Mouse (Mus musculus) stomach, embryonic 14.5 days (tissue): Measurements from ENCODE around the gene Tbc1d22a. TPM values are rescaled to one million over a fixed set of nuclear protein-coding genes. Genes with fewer than 3 reads are reported as not detected.

Experiments
- ATAC-seq: fragments of 200-750 bp; cut with Nextera tagmentation; 2 replicates; pipeline ENCODE4 v1.8.0; 2017; ENCODE audit warnings: low read depth, moderate TSS enrichment; ENCODE audit not compliant: insufficient number of reproducible peaks, insufficient read depth, low FRiP score
- H3K27ac ChIP-seq: fragments of 300-500 bp; sonication (generic); 2 replicates; pipeline ENCODE4 v1.5.1; 2014; ENCODE audit warnings: mild to moderate bottlenecking, low read length, moderate library complexity, mixed read lengths
- H3K27me3 ChIP-seq: fragments of 300-500 bp; sonication (generic); 2 replicates; pipeline ENCODE4 v1.6.1; 2014; ENCODE audit warnings: low read length, control low read depth, mixed read lengths; ENCODE audit not compliant: control insufficient read depth, insufficient read depth
- H3K36me3 ChIP-seq: fragments of 300-500 bp; sonication (generic); 2 replicates; pipeline ENCODE4 v1.6.1; 2014; ENCODE audit warnings: mild to moderate bottlenecking, control low read depth, low read length, moderate library complexity, mixed read lengths; ENCODE audit not compliant: control insufficient read depth, insufficient read depth
- H3K4me1 ChIP-seq: fragments of 300-500 bp; sonication (generic); 2 replicates; pipeline ENCODE4 v1.6.1; 2014; ENCODE audit warnings: low read length, control low read depth, mixed read lengths; ENCODE audit not compliant: control insufficient read depth, insufficient read depth
- H3K4me2 ChIP-seq: fragments of 300-500 bp; sonication (generic); replicated peaks from 2 replicates; pipeline ENCODE4 v1.6.1; 2014; ENCODE audit warnings: low read depth, low read length, control low read depth
- H3K4me3 ChIP-seq: fragments of 300-500 bp; sonication (generic); 2 replicates; pipeline ENCODE4 v1.5.1; 2014; ENCODE audit warnings: low read depth, low read length, control low read depth
- H3K9ac ChIP-seq: fragments of 300-500 bp; sonication (generic); replicated peaks from 2 replicates; pipeline ENCODE4 v1.6.1; 2014; ENCODE audit warnings: low read depth, mild to moderate bottlenecking, control low read depth, low read length, moderate library complexity, mixed read lengths
- H3K9me3 ChIP-seq: fragments of 300-500 bp; sonication (generic); 2 replicates; pipeline ENCODE4 v1.6.1; 2016; ENCODE audit warnings: low read depth, low read length, control low read depth; ENCODE audit not compliant: control insufficient read depth
- WGBS: fragments of 180-500 bp; shearing (Covaris S2); extraction: QIAGEN DNeasy Blood & Tissue Kit; methylation state at CpG from one replicate; pipeline ENCODE4 v1.1.7; 2014; 5-methylcytosine and 5-hydroxymethylcytosine counted together
- polyA plus RNA-seq: library from polyadenylated mRNA; unstranded; fragments of >200 nt; fragmentation: Nextera tagmentation; extraction: Ambion mirVana; gene quantifications from 2 replicates; pipeline ENCODE4 v1.2.1, GENCODE M21; 2014

The Tbc1d22a gene
- polyA plus RNA-seq, 1 experiment from 2014 or later: 9.3 TPM

GRCm38 (mm10) chr15:86331501-86332245, 117.4 kb downstream of the Tbc1d22a start:
- H3K4me3 ChIP-seq: no peak overlapping the region
- no peak overlapping the region for H3K9ac ChIP-seq
- no peak overlapping the region for H3K4me2 ChIP-seq
- H3K27ac ChIP-seq: no peak overlapping the region
- H3K9me3 ChIP-seq: no peaks in the 10 kb centered on the region
- no peak for ATAC-seq
- 69% methylated on average over 8 of the region's 8 CpGs for WGBS
- no peaks in the 10 kb centered on the region for H3K27me3 ChIP-seq
- no peaks in the 10 kb centered on the region for H3K36me3 ChIP-seq
- no peaks in the 10 kb centered on the region for H3K4me1 ChIP-seq

- Histone ChIP-seq H3K36me3 (no peaks in the 10 kb centered on the region), H3K4me1 (no peaks in the 10 kb centered on the region)
Measured at GRCm38 (mm10) chr15:86333176-86333575, 118.9 kb downstream of the Tbc1d22a start.

DNA sequence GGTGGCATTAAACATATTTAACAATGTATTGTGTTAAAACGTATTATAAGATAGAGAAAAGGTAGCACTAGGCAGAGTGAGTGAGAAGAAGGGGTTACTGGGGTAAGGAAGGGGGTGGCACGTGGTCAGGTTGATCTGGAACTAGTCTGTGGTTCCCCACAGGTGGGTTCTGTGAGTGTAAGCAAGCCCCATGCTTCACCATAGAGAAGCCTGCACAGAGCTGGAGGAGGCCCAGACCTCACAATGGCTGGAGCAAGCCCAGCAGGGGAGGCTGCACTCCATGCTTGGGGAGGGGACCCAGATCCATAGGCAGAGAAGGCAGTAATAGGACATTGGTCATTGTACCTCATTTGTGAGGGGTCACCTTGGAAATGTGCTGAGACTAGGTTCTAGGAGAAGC, 119.3 kb downstream of the Tbc1d22a start:
- Histone ChIP-seq H3K9me3 (no peaks in the 10 kb centered on the region), H3K36me3 (no peaks in the 10 kb centered on the region), H3K4me1 (no peaks in the 10 kb centered on the region), H3K9ac (no peak overlapping the region), H3K4me3 (no peak overlapping the region), H3K27me3 (no peaks in the 10 kb centered on the region), H3K27ac (no peak overlapping the region), H3K4me2 (no peak overlapping the region)
- ATAC-seq: no peak
- 73% methylated on average over 2 of the region's 2 CpGs for WGBS

More at GRCm38 (mm10) chr15:86333176-86333575, 118.9 kb downstream of the Tbc1d22a start:
- WGBS: 90% methylated on average over 4 of the region's 4 CpGs
- Histone ChIP-seq H3K4me3 (no peak overlapping the region), H3K4me2 (no peak overlapping the region), H3K9ac (no peak overlapping the region), H3K27ac (no peak overlapping the region), H3K27me3 (no peaks in the 10 kb centered on the region), H3K9me3 (no peaks in the 10 kb centered on the region)
- no peak for ATAC-seq

DNA sequence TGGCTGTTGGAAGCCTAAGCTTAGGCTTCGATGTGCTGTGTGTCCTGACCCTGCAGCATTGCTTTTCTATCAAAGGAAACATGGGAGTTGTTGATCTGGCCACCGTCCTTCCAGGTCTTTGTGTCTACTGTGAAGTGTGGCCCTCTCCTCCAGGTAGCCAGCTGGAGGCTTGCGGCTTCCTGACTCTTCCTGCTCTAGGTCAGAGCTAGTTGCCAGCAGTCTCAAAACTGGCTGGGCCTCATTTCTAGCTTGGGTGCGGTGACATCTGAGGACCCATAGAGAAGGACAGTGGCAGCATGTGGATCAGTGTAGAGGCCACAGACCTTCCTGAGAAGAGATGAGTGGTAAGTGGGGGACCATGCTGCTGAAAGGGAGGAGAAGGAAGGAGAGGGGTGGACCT, 120.0 kb downstream of the Tbc1d22a start:
- no peaks in the 10 kb centered on the region for H3K4me1 ChIP-seq
- H3K27me3 ChIP-seq: no peaks in the 10 kb centered on the region
- H3K27ac ChIP-seq: no peak overlapping the region
- no peak overlapping the region for H3K4me3 ChIP-seq
- WGBS: 90% methylated on average over 4 of the region's 4 CpGs
- no peaks in the 10 kb centered on the region for H3K36me3 ChIP-seq
- no peak overlapping the region for H3K4me2 ChIP-seq
- no peak overlapping the region for H3K9ac ChIP-seq
- no peaks in the 10 kb centered on the region for H3K9me3 ChIP-seq
- ATAC-seq: no peak

DNA sequence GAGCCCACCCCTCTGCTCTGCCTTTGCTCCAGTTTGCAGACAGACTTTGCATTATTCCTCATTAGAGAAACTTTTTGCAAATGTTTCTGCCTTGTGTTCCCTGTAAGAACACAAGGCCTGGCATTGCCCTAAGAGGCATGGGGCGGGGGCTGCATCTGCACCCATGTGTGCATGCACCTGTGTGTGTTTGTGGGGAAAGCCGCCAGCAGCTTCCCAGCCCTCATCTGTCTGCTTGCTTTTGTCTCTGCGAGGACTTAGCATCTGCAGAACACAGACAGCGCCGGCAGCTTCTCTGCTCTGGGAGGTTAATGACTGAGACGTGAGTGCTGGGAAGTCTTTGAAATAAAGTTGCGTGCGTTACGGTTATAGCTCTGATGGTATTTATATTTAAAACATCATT, 120.5 kb downstream of the Tbc1d22a start:
- WGBS: 87% methylated on average over 9 of the region's 9 CpGs
- Histone ChIP-seq H3K27me3 (no peaks in the 10 kb centered on the region), H3K4me3 (no peak overlapping the region), H3K9ac (no peak overlapping the region), H3K27ac (no peak overlapping the region), H3K4me1 (no peaks in the 10 kb centered on the region), H3K36me3 (no peaks in the 10 kb centered on the region), H3K9me3 (no peaks in the 10 kb centered on the region), H3K4me2 (no peak overlapping the region)
- no peak for ATAC-seq

- Histone ChIP-seq H3K4me3 (no peak overlapping the region), H3K4me1 (no peaks in the 10 kb centered on the region), H3K4me2 (no peak overlapping the region), H3K27me3 (no peaks in the 10 kb centered on the region), H3K9me3 (no peaks in the 10 kb centered on the region), H3K27ac (no peak overlapping the region), H3K36me3 (no peaks in the 10 kb centered on the region), H3K9ac (no peak overlapping the region)
- 89% methylated on average over 1 of the region's 1 CpGs for WGBS
- no peak for ATAC-seq
Measured at GRCm38 (mm10) chr15:86335781-86336180, 121.5 kb downstream of the Tbc1d22a start.

GRCm38 (mm10) chr15:86337726-86338125, 123.5 kb downstream of the Tbc1d22a start:
- ATAC-seq: no peak
- WGBS: 77% methylated on average over 10 of the region's 10 CpGs
- no peak overlapping the region for H3K27ac ChIP-seq

DNA sequence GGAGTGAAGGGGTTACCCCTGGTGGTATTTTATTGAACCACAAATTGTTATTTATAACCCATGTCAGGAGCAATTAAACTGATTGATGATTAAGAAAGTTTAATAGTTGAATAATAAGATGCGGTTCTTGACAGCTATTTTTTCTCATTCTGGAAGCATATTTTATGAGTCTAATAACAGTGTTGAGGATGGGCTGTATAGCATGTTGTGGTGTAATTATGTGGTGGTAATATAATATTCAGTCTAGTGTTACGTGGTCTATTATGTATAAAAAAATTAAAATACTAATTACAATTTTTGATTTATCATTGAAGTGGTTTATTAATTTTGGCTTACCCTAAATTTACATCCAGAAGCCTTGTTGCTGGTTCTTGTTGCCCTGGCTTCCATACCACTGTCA, 125.5 kb downstream of the Tbc1d22a start:
- Histone ChIP-seq H3K27me3 (no peaks in the 10 kb centered on the region), H3K9me3 (no peaks in the 10 kb centered on the region), H3K9ac (no peak overlapping the region), H3K36me3 (no peaks in the 10 kb centered on the region), H3K4me3 (no peak overlapping the region), H3K4me1 (no peaks in the 10 kb centered on the region), H3K4me2 (no peak overlapping the region), H3K27ac (no peak overlapping the region)
- WGBS: 83% methylated on average over 2 of the region's 2 CpGs
- ATAC-seq: no peak

More at GRCm38 (mm10) chr15:86337726-86338125, 123.5 kb downstream of the Tbc1d22a start:
- Histone ChIP-seq H3K9me3 (no peaks in the 10 kb centered on the region), H3K4me2 (no peak overlapping the region), H3K4me1 (no peaks in the 10 kb centered on the region), H3K4me3 (no peak overlapping the region), H3K36me3 (no peaks in the 10 kb centered on the region), H3K27me3 (no peaks in the 10 kb centered on the region), H3K9ac (no peak overlapping the region)

DNA sequence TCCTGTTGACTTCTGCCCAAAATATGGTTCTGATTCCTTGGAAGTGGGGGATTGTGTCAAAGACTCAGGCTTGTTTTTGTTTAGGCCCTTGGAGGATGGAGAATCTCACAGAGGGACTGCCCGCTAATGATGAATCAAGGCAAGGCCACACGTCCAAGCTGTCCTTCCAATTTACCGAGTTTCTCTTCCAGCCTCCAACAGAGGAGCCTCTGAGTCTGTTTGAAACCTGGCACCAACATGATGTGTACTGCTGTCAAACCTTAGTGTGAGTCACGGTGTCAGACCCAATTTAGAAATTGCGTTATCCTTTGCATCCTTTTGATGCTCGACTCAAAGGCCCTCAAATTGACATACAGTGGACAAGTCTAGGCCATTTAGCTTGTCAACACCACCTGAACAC, 126.5 kb downstream of the Tbc1d22a start:
- Histone ChIP-seq H3K4me1 (no peaks in the 10 kb centered on the region), H3K27ac (no peak overlapping the region), H3K9me3 (no peaks in the 10 kb centered on the region), H3K4me2 (no peak overlapping the region), H3K36me3 (no peaks in the 10 kb centered on the region), H3K4me3 (no peak overlapping the region), H3K9ac (no peak overlapping the region), H3K27me3 (no peaks in the 10 kb centered on the region)
- no peak for ATAC-seq
- 83% methylated on average over 6 of the region's 6 CpGs for WGBS
